Mouse (Mus musculus) stomach, embryonic 16.5 days (tissue): Measurements from ENCODE around the gene Ifitm7. TPM values are rescaled to one million over a fixed set of nuclear protein-coding genes. Genes with fewer than 3 reads are reported as not detected.
A peak's percentile ranks its signal among the peaks of the same experiment; 100 is the strongest.

ENCODE experiments used
- ATAC-seq: fragments of 200-750 bp; cut with Nextera tagmentation; 2 replicates; pipeline ENCODE4 v1.8.0; 2017; ENCODE audit warnings: moderate number of reproducible peaks, moderate TSS enrichment; ENCODE audit not compliant: insufficient read depth, low FRiP score
- H3K27ac ChIP-seq: fragments of 300-500 bp; sonication (generic); 2 replicates; pipeline ENCODE4 v1.5.1; 2014; ENCODE audit warnings: low read length
- H3K27me3 ChIP-seq: fragments of 300-500 bp; sonication (generic); 2 replicates; pipeline ENCODE4 v1.6.1; 2014; ENCODE audit warnings: low read length, control low read depth, mixed read lengths; ENCODE audit not compliant: control insufficient read depth, insufficient read depth
- H3K36me3 ChIP-seq: fragments of 300-500 bp; sonication (generic); 2 replicates; pipeline ENCODE4 v1.6.1; 2014; ENCODE audit warnings: low read length; ENCODE audit not compliant: control insufficient read depth, insufficient read depth
- H3K4me1 ChIP-seq: fragments of 300-500 bp; sonication (generic); 2 replicates; pipeline ENCODE4 v1.6.1; 2014; ENCODE audit warnings: low read length, control low read depth, mixed read lengths; ENCODE audit not compliant: control insufficient read depth, insufficient read depth
- H3K4me2 ChIP-seq: fragments of 300-500 bp; sonication (generic); 2 replicates; pipeline ENCODE4 v1.6.1; 2014; ENCODE audit warnings: low read depth, low read length, mixed read lengths
- H3K4me3 ChIP-seq: fragments of 300-500 bp; sonication (generic); replicated peaks from 2 replicates; pipeline ENCODE4 v1.5.1; 2014; ENCODE audit warnings: mild to moderate bottlenecking, low read length
- H3K9ac ChIP-seq: fragments of 300-500 bp; sonication (generic); 2 replicates; pipeline ENCODE4 v1.6.1; 2014; ENCODE audit warnings: low read length
- H3K9me3 ChIP-seq: fragments of 300-500 bp; sonication (generic); replicated peaks from 2 replicates; pipeline ENCODE4 v1.6.1; 2016; ENCODE audit warnings: low read length, control low read depth; ENCODE audit not compliant: control insufficient read depth
- WGBS: fragments of 180-500 bp; shearing (Covaris S2); extraction: QIAGEN DNeasy Blood & Tissue Kit; methylation state at CpG from one replicate; pipeline ENCODE4 v1.1.7; 2014; 5-methylcytosine and 5-hydroxymethylcytosine counted together
- polyA plus RNA-seq: library from polyadenylated mRNA; unstranded; fragments of >200 nt; fragmentation: Nextera tagmentation; extraction: Ambion mirVana; gene quantifications from 2 replicates; pipeline ENCODE4 v1.2.1, GENCODE M21; 2015

Ifitm7 gene
- polyA plus RNA-seq: 0.19 TPM in 1 of 2 replicates, not detected in the other

GRCm38 (mm10) chr16:13986574-13987478, at the start of gene Ifitm7, which contains the start of gene 2900011O08Rik:
Gene Ifitm7 (minus strand): TSS chr16:13986888.
Gene 2900011O08Rik (plus strand): TSS chr16:13986604.
- Histone ChIP-seq H3K4me2 (peak within 1 kb of the TSS; percentile 76), H3K27me3 (no peaks in the 10 kb centered on the region), H3K4me1 (no peaks in the 10 kb centered on the region; the same call in 1 of the 2 replicates), H3K36me3 (no peaks in the 10 kb centered on the region), H3K9me3 (no peaks in the 10 kb centered on the region), H3K4me3 (peak within 1 kb of the TSS; percentile 38), H3K27ac (no peak within 1 kb of the TSS), H3K9ac (peak within 1 kb of the TSS; percentile 57)
- WGBS: under 1% methylated on average over 31 of the region's 31 CpGs
- peak; percentile 40; the same call in 1 of the 2 replicates for ATAC-seq

- no peak for ATAC-seq
- no peaks in the 10 kb centered on the region for H3K36me3 ChIP-seq
- WGBS: 48% methylated on average over 4 of the region's 4 CpGs
Measured at GRCm38 (mm10) chr16:14033076-14033475, 46.4 kb upstream of the Ifitm7 start.

GRCm38 (mm10) chr16:14030650-14031049, 44.0 kb upstream of the Ifitm7 start:
- H3K36me3 ChIP-seq: no peaks in the 10 kb centered on the region

More at GRCm38 (mm10) chr16:14033076-14033475, 46.4 kb upstream of the Ifitm7 start:
- Histone ChIP-seq H3K9me3 (no peaks in the 10 kb centered on the region), H3K4me1 (no peaks in the 10 kb centered on the region), H3K27ac (no peak overlapping the region), H3K4me3 (no peak overlapping the region), H3K4me2 (no peak overlapping the region), H3K27me3 (no peaks in the 10 kb centered on the region), H3K9ac (no peak overlapping the region)

GRCm38 (mm10) chr16:14029851-14030250, 43.2 kb upstream of the Ifitm7 start:
- Histone ChIP-seq H3K4me2 (no peak overlapping the region), H3K27me3 (no peaks in the 10 kb centered on the region), H3K4me3 (no peak overlapping the region), H3K4me1 (no peaks in the 10 kb centered on the region), H3K36me3 (no peaks in the 10 kb centered on the region), H3K9ac (no peak overlapping the region), H3K27ac (no peak overlapping the region), H3K9me3 (no peaks in the 10 kb centered on the region)
- 79% methylated on average over 2 of the region's 2 CpGs for WGBS
- no peak for ATAC-seq

More at GRCm38 (mm10) chr16:14030650-14031049, 44.0 kb upstream of the Ifitm7 start:
- 84% methylated on average over 4 of the region's 4 CpGs for WGBS
- no peaks in the 10 kb centered on the region for H3K4me1 ChIP-seq
- ATAC-seq: no peak
- no peaks in the 10 kb centered on the region for H3K27me3 ChIP-seq
- H3K9me3 ChIP-seq: no peaks in the 10 kb centered on the region
- H3K4me2 ChIP-seq: no peak overlapping the region
- no peak overlapping the region for H3K9ac ChIP-seq
- no peak overlapping the region for H3K4me3 ChIP-seq
- no peak overlapping the region for H3K27ac ChIP-seq

GRCm38 (mm10) chr16:14029072-14029471, 42.4 kb upstream of the Ifitm7 start:
- Histone ChIP-seq H3K9ac (no peak overlapping the region), H3K9me3 (no peaks in the 10 kb centered on the region), H3K4me2 (no peak overlapping the region), H3K27ac (no peak overlapping the region), H3K4me3 (no peak overlapping the region), H3K36me3 (no peaks in the 10 kb centered on the region), H3K27me3 (no peaks in the 10 kb centered on the region), H3K4me1 (no peaks in the 10 kb centered on the region)
- 52% methylated on average over 2 of the region's 2 CpGs for WGBS
- no peak for ATAC-seq

- Histone ChIP-seq H3K4me1 (no peaks in the 10 kb centered on the region), H3K9ac (no peak overlapping the region), H3K27ac (no peak overlapping the region), H3K4me3 (no peak overlapping the region), H3K4me2 (no peak overlapping the region), H3K36me3 (no peaks in the 10 kb centered on the region), H3K27me3 (no peaks in the 10 kb centered on the region), H3K9me3 (no peaks in the 10 kb centered on the region)
- 59% methylated on average over 2 of the region's 2 CpGs for WGBS
- no peak for ATAC-seq
Measured at GRCm38 (mm10) chr16:14025091-14025990, 38.7 kb upstream of the Ifitm7 start.

- no peaks in the 10 kb centered on the region for H3K4me1 ChIP-seq
- no peaks in the 10 kb centered on the region for H3K27me3 ChIP-seq
- WGBS: 75% methylated on average over 3 of the region's 3 CpGs
- H3K36me3 ChIP-seq: no peaks in the 10 kb centered on the region
- H3K9me3 ChIP-seq: no peaks in the 10 kb centered on the region
- no peak overlapping the region for H3K4me2 ChIP-seq
- no peak overlapping the region for H3K27ac ChIP-seq
- no peak for ATAC-seq
- no peak overlapping the region for H3K9ac ChIP-seq
- no peak overlapping the region for H3K4me3 ChIP-seq
Measured at GRCm38 (mm10) chr16:14021166-14021822, 34.6 kb upstream of the Ifitm7 start.

- no peak overlapping the region for H3K4me3 ChIP-seq
- no peak overlapping the region for H3K9ac ChIP-seq
- H3K9me3 ChIP-seq: no peaks in the 10 kb centered on the region
- no peak for ATAC-seq
- H3K4me2 ChIP-seq: no peak overlapping the region
- no peak overlapping the region for H3K27ac ChIP-seq
- H3K36me3 ChIP-seq: no peaks in the 10 kb centered on the region
- no peaks in the 10 kb centered on the region for H3K4me1 ChIP-seq
- 79% methylated on average over 8 of the region's 8 CpGs for WGBS
- H3K27me3 ChIP-seq: no peaks in the 10 kb centered on the region
Measured at GRCm38 (mm10) chr16:14017306-14017705, 30.6 kb upstream of the Ifitm7 start.
